Mouse (Mus musculus) frontal cortex, postnatal 14 days (tissue): ENCODE results near the gene Olfr98.
"Not testable (repeated sequence)": the region's sequence is repeated elsewhere in the genome, so short reads cannot be mapped to it uniquely, and the experiment has no call there.

ENCODE experiments used
- DNase-seq, 2 experiments: peaks; one replicate each; pipeline ENCODE4 v3.0.0; 2022; ENCODE audit warnings: low spot score in 2 of 2

Olfr98 gene

GRCm38 (mm10) chr17:37263626-37264025, at the start of gene Olfr98:
Olfr98 (minus strand) TSS chr17:37263749.
- no peak for DNase-seq

- no peak for DNase-seq
Measured at GRCm38 (mm10) chr17:37310146-37310699, 46.7 kb upstream of the Olfr98 start.

- no peak for DNase-seq
Measured at GRCm38 (mm10) chr17:37308483-37308882, 44.9 kb upstream of the Olfr98 start.

DNA sequence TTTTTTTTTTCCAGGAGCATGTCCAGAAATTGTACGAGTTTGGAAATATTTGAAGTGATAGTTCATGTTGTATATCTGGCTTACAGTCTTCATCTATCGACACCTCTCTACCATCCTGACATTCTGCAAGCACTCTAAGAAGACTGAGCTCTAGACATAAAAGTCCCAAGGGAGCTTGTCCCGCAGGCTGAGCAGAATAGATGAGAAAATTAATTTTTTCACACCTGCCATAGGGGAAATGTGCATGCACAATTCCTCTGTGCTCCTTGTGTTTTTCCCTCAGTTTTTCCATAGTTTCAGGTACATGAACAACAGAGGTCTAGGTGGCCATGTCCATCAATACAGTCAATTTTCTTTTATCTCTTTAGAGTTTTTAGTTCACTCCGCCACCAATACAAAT, 40.7 kb upstream of the Olfr98 start, which contains the start of gene Olfr101:
Olfr101 (minus strand) TSS at position 101 of the 400 bp plus-strand sequence.
- DNase-seq, result no peak

GRCm38 (mm10) chr17:37283360-37283759, 19.8 kb upstream of the Olfr98 start, which contains the start of gene Olfr99:
Olfr99 (minus strand) TSS chr17:37283460.
- DNase-seq, result no peak

DNA sequence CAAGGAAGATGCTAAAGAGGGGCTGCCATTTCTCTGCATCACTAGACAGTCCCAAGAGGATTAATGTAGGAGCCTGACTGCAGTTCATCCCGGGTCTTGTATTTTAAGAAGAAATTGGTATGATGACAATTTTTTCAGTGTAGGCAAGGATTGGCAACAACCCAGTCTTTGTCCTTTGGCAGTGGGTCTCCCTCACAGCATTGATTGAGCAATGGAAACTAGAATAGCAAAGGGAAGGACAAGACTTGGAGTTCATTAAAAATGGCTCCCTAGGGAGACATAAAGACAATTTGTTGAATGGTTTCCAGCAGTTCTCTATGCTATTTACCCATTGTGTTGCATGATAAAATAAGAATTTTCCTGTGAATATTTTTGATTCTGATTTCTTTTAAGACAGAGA, 16.8 kb upstream of the Olfr98 start:
- DNase-seq, result no peak

DNA sequence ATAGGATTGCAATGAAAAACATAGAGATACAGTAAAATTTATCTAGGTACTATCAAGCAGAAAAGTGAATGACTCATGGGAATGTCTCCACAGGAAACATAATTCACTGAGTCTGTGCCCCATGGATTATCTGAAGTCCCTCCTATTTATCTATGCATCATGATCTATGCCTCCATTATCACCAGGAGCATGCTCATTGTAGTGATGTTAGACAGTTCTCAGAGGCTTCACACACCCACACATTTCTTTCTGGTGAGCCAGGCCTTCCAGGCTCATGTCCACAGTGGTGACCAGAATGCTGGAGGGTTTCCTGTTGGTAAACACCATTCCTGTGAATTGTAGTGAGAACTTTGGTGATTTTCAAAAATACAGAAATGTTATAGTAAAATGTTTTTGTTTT, 13.0 kb upstream of the Olfr98 start:
- DNase-seq, result no peak

GRCm38 (mm10) chr17:37275626-37276248, 12.2 kb upstream of the Olfr98 start:
- no peak for DNase-seq

DNA sequence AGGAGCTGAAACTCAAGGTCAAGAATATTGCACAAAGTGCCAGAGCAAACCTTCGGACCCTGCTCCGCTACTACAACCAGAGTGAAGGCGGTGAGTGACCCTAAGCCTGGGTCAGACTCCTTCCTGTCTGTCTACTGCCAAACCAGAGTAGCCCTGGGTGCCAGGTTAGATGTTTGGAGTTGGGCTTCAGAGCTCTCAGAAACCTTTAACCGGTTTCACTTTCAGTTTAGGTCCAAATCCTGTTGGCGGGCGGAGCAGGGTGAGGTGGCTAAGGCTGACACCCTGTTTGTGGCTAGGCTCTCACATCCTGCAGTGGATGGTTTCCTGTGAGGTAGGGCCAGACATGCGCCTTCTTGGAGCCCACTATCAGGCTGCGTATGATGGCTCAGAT, 7.1 kb upstream of the Olfr98 start:
- peak in 1 of 2 experiments; percentile 6 for DNase-seq

DNA sequence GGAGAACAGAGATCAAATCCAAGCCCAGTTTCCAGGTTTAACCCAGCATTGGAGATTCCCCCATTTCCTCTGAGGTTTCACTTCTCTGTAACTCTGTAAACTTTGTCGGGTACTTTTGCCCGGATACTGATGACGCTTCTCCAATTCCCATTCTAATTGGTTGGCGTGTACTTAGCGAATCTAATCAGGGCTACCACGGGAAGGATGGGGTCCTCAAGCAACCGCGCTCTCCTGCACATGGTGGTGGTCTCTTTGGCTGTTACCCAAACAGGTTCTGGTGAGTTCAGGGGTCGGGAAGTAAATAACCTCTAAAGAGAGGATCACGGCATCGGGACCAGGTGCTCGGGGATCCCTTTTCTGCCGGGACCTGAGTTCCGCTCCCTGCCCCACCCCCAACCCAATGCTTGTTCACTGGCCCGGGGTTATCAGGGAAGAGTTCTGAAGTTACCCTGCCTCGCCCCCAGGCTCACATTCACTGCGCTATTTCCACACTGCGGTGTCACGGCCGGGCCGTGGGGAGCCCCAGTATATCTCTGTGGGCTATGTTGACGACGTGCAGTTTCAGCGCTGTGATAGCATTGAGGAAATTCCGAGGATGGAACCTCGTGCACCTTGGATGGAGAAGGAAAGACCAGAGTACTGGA, 6.6 kb upstream of the Olfr98 start, which contains the start of gene H2-M3:
H2-M3 (plus strand) TSS at position 163 of the 644 bp plus-strand sequence.
- DNase-seq, result peak; percentile 78 to 95

- DNase-seq, result no peak
Measured at GRCm38 (mm10) chr17:37250544-37250943, 13.0 kb downstream of the Olfr98 start.

- DNase-seq, result no peak
Measured at GRCm38 (mm10) chr17:37249460-37249859, 14.1 kb downstream of the Olfr98 start.

GRCm38 (mm10) chr17:37246715-37247114, 16.8 kb downstream of the Olfr98 start:
- DNase-seq, result peak; percentile 13 to 31

DNA sequence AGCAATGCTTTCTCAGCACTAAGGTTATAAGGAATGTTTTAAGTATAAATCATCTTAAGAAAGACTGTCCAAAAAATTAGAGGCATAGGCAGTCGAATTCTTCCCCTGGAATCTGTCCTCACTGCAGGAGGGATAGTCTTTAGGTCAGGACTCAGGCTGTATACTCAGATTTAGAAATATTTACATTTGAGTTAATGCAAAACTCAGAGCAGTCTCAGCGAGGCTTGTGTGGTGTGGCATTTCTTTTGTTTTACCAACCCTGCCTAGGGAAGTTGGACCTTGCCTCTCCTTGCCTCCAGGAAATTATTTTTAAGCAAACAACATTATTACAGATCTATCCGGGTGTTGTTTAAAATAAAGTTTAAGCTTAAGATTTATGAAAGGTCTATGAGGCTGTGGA, 21.4 kb downstream of the Olfr98 start:
- DNase-seq, result no peak

- not testable (repeated sequence) for DNase-seq
Measured at GRCm38 (mm10) chr17:37237230-37237629, 26.3 kb downstream of the Olfr98 start, which contains the start of gene Olfr97. Olfr97 (minus strand) TSS chr17:37237330.

GRCm38 (mm10) chr17:37221879-37222278, 41.7 kb downstream of the Olfr98 start:
- no peak for DNase-seq

GRCm38 (mm10) chr17:37219846-37220245, 43.7 kb downstream of the Olfr98 start, which contains the start of gene Olfr96:
Olfr96 (plus strand) TSS chr17:37220146.
- no peak for DNase-seq

- no peak for DNase-seq
Measured at GRCm38 (mm10) chr17:37218486-37218885, 45.1 kb downstream of the Olfr98 start.

- no peak for DNase-seq
Measured at GRCm38 (mm10) chr17:37213018-37213417, 50.5 kb downstream of the Olfr98 start, which contains the start of gene Olfr95. Olfr95 (minus strand) TSS chr17:37213118.
